18 mouse cellular contexts compared by ENCODE assay signal in the genomic region with DNA sequence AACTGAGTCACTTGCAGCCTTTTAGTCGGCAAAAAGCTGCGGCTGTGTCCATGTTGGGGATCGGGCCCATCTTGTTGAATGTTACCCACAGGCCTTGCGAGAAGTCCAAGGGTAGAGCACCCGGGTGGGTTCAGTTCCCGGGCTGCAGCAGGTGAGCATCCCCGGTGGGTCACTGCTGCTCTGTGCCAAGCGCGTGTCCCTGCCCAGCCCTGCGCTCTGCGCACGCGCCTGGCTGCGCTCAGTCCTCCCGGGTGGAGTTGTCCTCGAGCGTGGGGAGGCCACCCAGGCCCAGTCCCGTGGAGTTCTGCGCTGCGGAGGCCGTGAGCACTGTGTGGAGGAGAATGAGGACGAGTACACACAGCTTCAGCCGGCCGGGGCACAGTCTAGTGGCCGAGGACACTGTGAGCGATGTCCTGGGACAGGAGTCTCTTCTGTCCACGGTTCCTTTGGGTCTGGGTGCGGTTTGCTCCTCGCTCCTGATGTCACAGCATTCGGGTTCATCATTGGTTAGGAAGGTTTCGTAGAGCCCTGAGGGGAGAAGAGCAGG.
DNase-seq lines count a peak whose midpoint lies in the region; ATAC-seq lines count a peak whose summit lies in the region.
"Had no signal": no experiment of that assay in that cellular context is flagged by ENCODE, and none has a peak within 500 bp of the region (broad histone marks: within the 10 kb centered on the region; RNA-seq: fewer than 3 reads in every experiment).

No protein-coding gene starts in this region.

- 0 out of 2 replicates have a peak, but pooled peaks have one; percentile 36 for ATAC-seq in cerebellum, adult (ENCODE audit: insufficient number of reproducible peaks, low FRiP score, low TSS enrichment)
- ATAC-seq in heart, embryonic 11.5 days (replicated peaks; ENCODE audit: insufficient number of reproducible peaks, low FRiP score, low TSS enrichment): no peak; the same call in 1 of the 2 replicates
- ATAC-seq in midbrain, embryonic 11.5 days (ENCODE audit: low FRiP score): no peak
- ATAC-seq: intestine, embryonic 15.5 days had no signal

- no peaks in the 10 kb centered on the region for H3K9me3 ChIP-seq in heart, embryonic 10.5 days
- H3K9me3 ChIP-seq in heart, embryonic 11.5 days (replicated peaks; ENCODE audit: control insufficient read depth, low read length): no peaks in the 10 kb centered on the region
- H3K9me3 ChIP-seq in midbrain, embryonic 10.5 days (replicated peaks): no peaks in the 10 kb centered on the region
- no peaks in the 10 kb centered on the region for H3K9me3 ChIP-seq in midbrain, embryonic 11.5 days (ENCODE audit: control insufficient read depth, low read length)
- H3K9me3 ChIP-seq: hindbrain, embryonic 15.5 days; intestine, embryonic 15.5 days; limb, embryonic 13.5 days; liver, embryonic 13.5 days had no signal

- H3K27me3 ChIP-seq in heart, embryonic 10.5 days (ENCODE audit: insufficient read depth, poor library complexity, severe bottlenecking): peaks cover 8% of the 10 kb centered on the region; the same call in 1 of the 2 replicates
- H3K27me3 ChIP-seq in heart, embryonic 11.5 days (ENCODE audit: control insufficient read depth, insufficient read depth, low read length): no peaks in the 10 kb centered on the region
- H3K27me3 ChIP-seq in midbrain, embryonic 10.5 days (ENCODE audit: low read depth, poor library complexity, severe bottlenecking): no peaks in the 10 kb centered on the region
- H3K27me3 ChIP-seq in midbrain, embryonic 11.5 days (ENCODE audit: control insufficient read depth, insufficient read depth, low read length): no peaks in the 10 kb centered on the region
- H3K27me3 ChIP-seq: hindbrain, embryonic 15.5 days; intestine, embryonic 15.5 days; limb, embryonic 13.5 days; liver, embryonic 13.5 days had no signal

- 0 out of 2 replicates have a peak, but pooled peaks cover 2% of the 10 kb centered on the region for H3K4me1 ChIP-seq in heart, embryonic 10.5 days
- H3K4me1 ChIP-seq in heart, embryonic 11.5 days (ENCODE audit: control insufficient read depth, insufficient read depth, low read length): no peaks in the 10 kb centered on the region
- H3K4me1 ChIP-seq in midbrain, embryonic 10.5 days: peaks cover 10% of the 10 kb centered on the region; the same call in 1 of the 2 replicates
- no peaks in the 10 kb centered on the region; the same call in 1 of the 2 replicates for H3K4me1 ChIP-seq in midbrain, embryonic 11.5 days (ENCODE audit: control insufficient read depth, insufficient read depth, low read length)
- H3K4me1 ChIP-seq: hindbrain, embryonic 15.5 days; intestine, embryonic 15.5 days; liver, embryonic 13.5 days had no signal

- intact Hi-C loops in gastrocnemius, postnatal 36 days (cut with DNase I): no loop called here

- H3K36me3 ChIP-seq in heart, embryonic 10.5 days: no peaks in the 10 kb centered on the region
- no peaks in the 10 kb centered on the region for H3K36me3 ChIP-seq in heart, embryonic 11.5 days (ENCODE audit: control insufficient read depth, insufficient read depth, low read length)
- no peaks in the 10 kb centered on the region for H3K36me3 ChIP-seq in midbrain, embryonic 10.5 days
- H3K36me3 ChIP-seq in midbrain, embryonic 11.5 days (ENCODE audit: control insufficient read depth, insufficient read depth, low read length): no peaks in the 10 kb centered on the region
- H3K36me3 ChIP-seq: hindbrain, embryonic 15.5 days; intestine, embryonic 15.5 days; limb, embryonic 13.5 days; liver, embryonic 13.5 days had no signal

- no peak overlapping the region for H3K4me2 ChIP-seq in heart, embryonic 11.5 days
- no peak overlapping the region for H3K4me2 ChIP-seq in midbrain, embryonic 11.5 days
- H3K4me2 ChIP-seq: hindbrain, embryonic 15.5 days; intestine, embryonic 15.5 days; limb, embryonic 13.5 days; liver, embryonic 13.5 days; lung, embryonic 14.5 days had no signal

- no peak overlapping the region for H3K4me3 ChIP-seq in heart, embryonic 10.5 days
- H3K4me3 ChIP-seq in heart, embryonic 11.5 days (ENCODE audit: low read depth, low read length): no peak overlapping the region
- H3K4me3 ChIP-seq in midbrain, embryonic 10.5 days: no peak overlapping the region
- no peak overlapping the region for H3K4me3 ChIP-seq in midbrain, embryonic 11.5 days (ENCODE audit: low read depth, low read length)
- H3K4me3 ChIP-seq: erythroblast, embryonic 14.5 days; hindbrain, embryonic 15.5 days; intestine, embryonic 15.5 days; limb, embryonic 13.5 days; liver, embryonic 13.5 days had no signal

- H3K9ac ChIP-seq in heart, embryonic 11.5 days (ENCODE audit: low read depth, low read length): no peak overlapping the region
- no peak overlapping the region for H3K9ac ChIP-seq in midbrain, embryonic 11.5 days (ENCODE audit: low read length)
- H3K9ac ChIP-seq: hindbrain, embryonic 15.5 days; intestine, embryonic 15.5 days; limb, embryonic 13.5 days; liver, embryonic 13.5 days; lung, embryonic 14.5 days had no signal

- DNase-seq in cerebellum, adult 11-12 months: no peak
- peak; percentile 72 for DNase-seq in heart, embryonic 10.5 days (ENCODE audit: low spot score)
- no peak for DNase-seq in midbrain, embryonic 10.5 days (ENCODE audit: low spot score)
- no peak for DNase-seq in midbrain, embryonic 11.5 days (ENCODE audit: low spot score, missing footprints)
- no peak for DNase-seq in spleen, postnatal 10 days (ENCODE audit: low spot score in 2 of 2)
- no peak for DNase-seq in gastrocnemius, postnatal 36 days
- DNase-seq: cerebellum, adult 8-10 months; gastrocnemius, postnatal 14 days; layer of hippocampus, postnatal 36 days; liver, embryonic 13.5 days; lung, embryonic 14.5 days; thymus, postnatal 14 days had no signal

- no peak overlapping the region for H3K27ac ChIP-seq in heart, embryonic 10.5 days
- H3K27ac ChIP-seq in heart, embryonic 11.5 days (ENCODE audit: low read depth, low read length): no peak overlapping the region
- 0 out of 2 replicates have a peak overlapping the region, but pooled peaks have one; percentile 0 for H3K27ac ChIP-seq in midbrain, embryonic 10.5 days (replicated peaks)
- H3K27ac ChIP-seq in midbrain, embryonic 11.5 days (ENCODE audit: low read depth, low read length): no peak overlapping the region
- H3K27ac ChIP-seq: hindbrain, embryonic 15.5 days; intestine, embryonic 15.5 days; limb, embryonic 13.5 days; liver, embryonic 13.5 days had no signal

- 88% methylated on average over 31 of the region's 31 CpGs for WGBS in heart, embryonic 10.5 days
- WGBS in heart, embryonic 11.5 days (ENCODE audit: insufficient replicate concordance): 86% methylated on average over 31 of the region's 31 CpGs
- 91% methylated on average over 31 of the region's 31 CpGs for WGBS in midbrain, embryonic 10.5 days
- WGBS in midbrain, embryonic 11.5 days: 91% methylated on average over 31 of the region's 31 CpGs
